Mouse (Mus musculus) ES-E14 (cell line): Measurements from ENCODE around the gene Cmc1.

ENCODE experiments used
- CHD2 ChIP-seq: IDR thresholded peaks from 2 replicates; pipeline ENCODE4 v1.6.1; 2014; ENCODE audit warnings: mild to moderate bottlenecking, low read depth, low read length, inconsistent platforms
- HCFC1 ChIP-seq: IDR thresholded peaks from 2 replicates; pipeline ENCODE4 v1.6.1; 2012; ENCODE audit warnings: low read length, inconsistent platforms, borderline replicate concordance; ENCODE audit not compliant: insufficient read depth
- MAFK ChIP-seq: IDR thresholded peaks from 2 replicates; pipeline ENCODE4 v1.6.1; 2014; ENCODE audit warnings: mild to moderate bottlenecking, low read depth, low read length, inconsistent platforms; ENCODE audit not compliant: insufficient read depth
- ZC3H11A ChIP-seq: IDR thresholded peaks from 2 replicates; pipeline ENCODE4 v1.6.1; 2012; ENCODE audit warnings: low read depth, mild to moderate bottlenecking, inconsistent platforms, low read length, borderline replicate concordance
- ZNF384 ChIP-seq: IDR thresholded peaks from 2 replicates; pipeline ENCODE4 v1.6.1; 2012; ENCODE audit warnings: low read depth, low read length, inconsistent platforms

- TF ChIP-seq MAFK (peak; percentile 59; the same call in 1 of the 2 replicates), ZNF384 (no peak), ZC3H11A (no peak), CHD2 (no peak), HCFC1 (no peak)
These were observed 125.0 kb downstream of the Cmc1 start for GRCm38 (mm10) chr9:118024966-118025365.
